Mouse (Mus musculus): Measurements from ENCODE around the gene Ctbp2.

DNA sequence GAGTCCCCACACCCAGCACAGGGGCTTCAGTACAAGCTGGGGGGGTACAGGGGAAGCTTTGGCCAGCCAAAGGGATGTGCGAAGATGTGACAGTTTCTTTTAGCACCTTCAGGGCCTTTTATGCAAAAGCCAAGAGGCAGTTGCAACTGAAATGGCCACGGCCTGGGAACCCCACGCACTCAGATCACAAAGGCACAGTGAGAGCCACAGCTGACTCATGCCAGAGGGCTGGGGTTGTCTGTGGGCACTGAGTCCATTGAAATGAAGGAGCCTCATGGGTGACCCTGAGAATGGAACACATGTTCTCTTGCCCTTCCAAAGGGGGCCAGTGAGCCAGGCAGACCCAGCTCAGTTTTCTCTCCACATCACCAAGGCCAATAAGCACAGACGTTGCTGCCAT, 115.5 kb downstream of the Ctbp2 start:
- TF ChIP-seq CTCF (IDR thresholded peaks at IDR 0.05; ENCODE audit: low read depth) (no peak), EP300 (IDR thresholded peaks at IDR 0.05; ENCODE audit: low read depth) (no peak)
